Mouse (Mus musculus): ENCODE data around the gene Gm26992. TPM values are rescaled to one million over a fixed set of nuclear protein-coding genes. Genes with fewer than 3 reads are reported as not detected.
A peak's percentile ranks its signal among the peaks of the same experiment; 100 is the strongest.
"Not testable (repeated sequence)": the region's sequence is repeated elsewhere in the genome, so short reads cannot be mapped to it uniquely, and the experiment has no call there.

Gm26992 gene
- polyA plus RNA-seq, 1 experiment from 2014 or later, result not detected

- H3K27me3 ChIP-seq, result peaks cover 57% of the 10 kb centered on the region
- not testable (repeated sequence) for ATAC-seq; H3K4me1 ChIP-seq (replicated peaks); H3K9ac ChIP-seq (replicated peaks); H3K27ac ChIP-seq; H3K36me3 ChIP-seq; H3K9me3 ChIP-seq
- WGBS, result 55% methylated on average over 12 of the region's 13 CpGs
- peak overlapping the region; percentile 36; the same call in 1 of the 2 replicates for H3K4me3 ChIP-seq (replicated peaks)
- peak overlapping the region; percentile 66; the same call in 1 of the 2 replicates for H3K4me2 ChIP-seq (replicated peaks)
These were observed 26.6 kb downstream of the Gm26992 start for GRCm38 (mm10) chrX:103448429-103448828.

DNA sequence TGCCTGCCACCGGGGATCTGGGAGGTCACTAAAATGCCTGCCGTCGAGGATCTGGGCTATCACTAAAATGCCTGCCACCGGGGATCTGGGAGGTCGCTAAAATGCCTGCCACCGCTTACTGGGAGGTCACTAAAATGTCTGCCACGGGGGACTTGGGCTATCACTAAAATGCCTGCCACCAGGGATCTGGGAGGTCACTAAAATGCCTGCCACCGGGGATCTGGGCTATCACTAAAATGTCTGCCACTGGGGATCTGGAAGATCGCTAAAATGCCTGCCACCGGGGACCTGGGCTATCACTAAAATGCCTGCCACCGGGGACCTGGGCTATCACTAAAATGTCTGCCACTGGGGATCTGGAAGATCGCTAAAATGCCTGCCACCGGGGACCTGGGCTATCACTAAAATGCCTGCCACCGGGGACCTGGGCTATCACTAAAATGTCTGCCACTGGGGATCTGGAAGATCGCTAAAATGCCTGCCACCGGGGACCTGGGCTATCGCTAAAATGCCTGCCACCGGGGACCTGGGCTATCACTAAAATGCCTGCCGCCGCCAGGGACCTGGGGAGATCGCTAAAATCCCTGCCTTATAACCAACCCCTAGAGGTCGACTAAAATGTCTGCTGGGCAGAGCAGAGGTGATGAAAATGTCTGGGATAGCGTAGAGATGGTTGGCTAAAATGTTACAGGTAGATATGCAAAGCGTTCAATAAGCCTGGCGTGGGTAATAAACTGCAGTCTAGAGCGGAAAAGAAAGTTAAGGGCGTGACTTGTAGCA, 27.3 kb downstream of the Gm26992 start:
- H3K27ac ChIP-seq; H3K4me3 ChIP-seq (replicated peaks); H3K9me3 ChIP-seq; ATAC-seq; H3K9ac ChIP-seq (replicated peaks); H3K4me2 ChIP-seq (replicated peaks); H3K4me1 ChIP-seq (replicated peaks); H3K36me3 ChIP-seq: not testable (repeated sequence)
- peaks cover 59% of the 10 kb centered on the region for H3K27me3 ChIP-seq
- 71% methylated on average over 21 of the region's 27 CpGs for WGBS

- peaks cover 35% of the 10 kb centered on the region for H3K27me3 ChIP-seq
- 83% methylated on average over 6 of the region's 6 CpGs for WGBS
- H3K9me3 ChIP-seq, result no peaks in the 10 kb centered on the region
- H3K9ac ChIP-seq (replicated peaks), result no peak overlapping the region
- no peak overlapping the region for H3K4me2 ChIP-seq (replicated peaks)
- no peak overlapping the region for H3K4me3 ChIP-seq (replicated peaks)
- no peak overlapping the region for H3K27ac ChIP-seq
- H3K4me1 ChIP-seq (replicated peaks), result peaks cover 2% of the 10 kb centered on the region; the same call in 1 of the 2 replicates
- no peak for ATAC-seq
- H3K36me3 ChIP-seq, result no peaks in the 10 kb centered on the region
These were observed 31.0 kb downstream of the Gm26992 start for GRCm38 (mm10) chrX:103452815-103453214.

GRCm38 (mm10) chrX:103460056-103460455, 38.2 kb downstream of the Gm26992 start:
- Histone ChIP-seq H3K4me3 (replicated peaks) (no peak overlapping the region), H3K4me1 (replicated peaks) (no peaks in the 10 kb centered on the region), H3K27me3 (no peaks in the 10 kb centered on the region), H3K4me2 (replicated peaks) (no peak overlapping the region), H3K36me3 (no peaks in the 10 kb centered on the region), H3K27ac (no peak overlapping the region), H3K9ac (replicated peaks) (no peak overlapping the region), H3K9me3 (no peaks in the 10 kb centered on the region)
- 72% methylated on average over 5 of the region's 5 CpGs for WGBS
- no peak for ATAC-seq

- no peak for ATAC-seq
- Histone ChIP-seq H3K4me2 (replicated peaks) (no peak overlapping the region), H3K27me3 (no peaks in the 10 kb centered on the region), H3K4me3 (replicated peaks) (no peak overlapping the region), H3K27ac (no peak overlapping the region), H3K9me3 (no peaks in the 10 kb centered on the region), H3K4me1 (replicated peaks) (no peaks in the 10 kb centered on the region), H3K9ac (replicated peaks) (no peak overlapping the region), H3K36me3 (no peaks in the 10 kb centered on the region)
- 75% methylated on average over 2 of the region's 2 CpGs for WGBS
These were observed 47.2 kb downstream of the Gm26992 start for GRCm38 (mm10) chrX:103468998-103469397.

DNA sequence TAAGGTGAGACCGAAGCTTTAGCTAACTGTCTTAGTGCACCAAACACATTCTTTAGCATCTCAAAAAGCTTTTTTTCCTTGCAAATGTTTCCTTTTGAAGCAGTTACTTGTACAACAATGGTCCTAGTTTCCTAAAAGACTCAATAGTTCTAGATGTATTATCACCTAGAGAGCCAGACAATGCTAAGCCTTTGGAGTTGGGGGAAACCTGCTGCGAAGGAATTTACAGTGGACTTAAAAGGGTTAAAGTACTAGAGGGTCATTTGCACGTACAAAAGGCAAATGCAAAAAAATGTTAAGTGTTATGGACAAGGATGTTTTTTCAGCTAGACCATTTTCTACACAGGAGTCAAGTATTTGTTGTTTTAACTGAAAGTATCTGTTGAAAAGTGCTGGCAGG, 50.5 kb downstream of the Gm26992 start:
- Histone ChIP-seq H3K4me3 (replicated peaks) (no peak overlapping the region), H3K36me3 (no peaks in the 10 kb centered on the region), H3K27ac (no peak overlapping the region), H3K9me3 (no peaks in the 10 kb centered on the region), H3K4me2 (replicated peaks) (no peak overlapping the region), H3K4me1 (replicated peaks) (no peaks in the 10 kb centered on the region), H3K27me3 (no peaks in the 10 kb centered on the region), H3K9ac (replicated peaks) (no peak overlapping the region)
- no peak for ATAC-seq
- 85% methylated on average over 3 of the region's 3 CpGs for WGBS

DNA sequence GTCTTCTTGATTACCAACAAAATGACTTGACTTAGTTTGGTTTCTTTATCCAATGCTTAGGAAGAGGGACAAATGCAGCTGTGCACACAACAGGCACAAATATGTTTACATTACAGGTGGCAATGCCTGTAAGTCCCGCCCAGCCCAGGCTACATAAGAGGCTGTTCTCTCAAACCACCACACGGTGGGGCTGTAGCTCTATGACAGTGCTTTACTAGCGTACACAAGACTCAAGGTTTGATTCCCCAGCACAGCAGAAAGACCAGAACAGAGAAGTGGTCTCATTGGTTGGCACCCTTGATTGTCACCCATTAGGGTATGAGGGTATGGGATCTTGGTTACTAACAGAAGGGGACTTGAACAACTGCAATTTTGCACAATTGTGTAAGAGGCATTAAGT, 55.7 kb downstream of the Gm26992 start:
- ATAC-seq, result peak; percentile 62
- Histone ChIP-seq H3K9ac (replicated peaks) (no peak overlapping the region), H3K9me3 (no peaks in the 10 kb centered on the region), H3K4me1 (replicated peaks) (no peaks in the 10 kb centered on the region), H3K4me3 (replicated peaks) (no peak overlapping the region), H3K36me3 (no peaks in the 10 kb centered on the region), H3K27ac (no peak overlapping the region), H3K27me3 (no peaks in the 10 kb centered on the region), H3K4me2 (replicated peaks) (no peak overlapping the region; the same call in 1 of the 2 replicates)
- 13% methylated on average over 3 of the region's 3 CpGs for WGBS

DNA sequence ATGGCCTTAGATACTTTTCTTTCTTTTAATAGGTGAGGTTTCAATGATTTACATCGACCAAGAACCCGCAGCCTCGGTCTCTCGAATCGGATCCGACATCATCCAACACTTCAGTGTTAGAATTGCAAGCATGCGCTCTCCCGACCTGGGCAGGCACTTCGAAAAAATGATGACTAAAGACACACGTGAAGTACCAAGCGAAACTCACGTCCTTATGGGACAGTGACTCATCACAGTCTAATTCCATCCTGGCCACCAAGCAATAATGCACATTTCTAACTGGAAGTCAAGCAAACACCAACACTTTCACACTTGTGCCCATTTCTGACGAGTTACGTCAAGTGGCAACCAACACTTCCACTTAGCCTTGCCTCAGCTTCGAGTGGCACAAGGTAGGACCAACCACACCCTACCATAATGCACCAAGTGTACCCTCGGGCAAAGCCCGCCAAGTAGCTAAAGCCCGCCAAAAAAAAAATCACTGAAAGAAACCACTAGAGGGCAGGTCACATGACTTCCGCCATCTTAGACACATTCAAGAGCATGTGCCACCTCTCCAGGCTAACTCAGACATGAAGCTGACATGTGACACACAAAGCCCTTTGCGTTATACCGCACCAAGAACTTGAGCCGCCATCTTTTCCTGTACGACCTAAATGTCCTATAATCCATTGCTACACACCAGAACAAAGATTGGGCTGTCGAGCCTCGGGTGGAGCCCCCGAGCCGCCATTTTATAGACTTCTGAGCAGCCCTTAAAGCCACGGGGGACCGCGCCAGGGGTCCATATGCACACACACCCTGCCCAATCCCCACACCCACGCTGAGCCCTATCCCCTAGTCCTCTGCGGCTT, 59.7 kb downstream of the Gm26992 start:
- Histone ChIP-seq H3K4me1 (replicated peaks) (no peaks in the 10 kb centered on the region), H3K27me3 (no peaks in the 10 kb centered on the region), H3K9me3 (no peaks in the 10 kb centered on the region), H3K4me3 (replicated peaks) (peak overlapping the region; percentile 47), H3K4me2 (replicated peaks) (peak overlapping the region; percentile 44), H3K36me3 (no peaks in the 10 kb centered on the region), H3K27ac (peak overlapping the region; percentile 78), H3K9ac (replicated peaks) (peak overlapping the region; percentile 56)
- 65% methylated on average over 32 of the region's 32 CpGs for WGBS
- ATAC-seq, result peak; percentile 86

- Histone ChIP-seq H3K9ac (replicated peaks) (peak overlapping the region; percentile 56), H3K27me3 (no peaks in the 10 kb centered on the region), H3K27ac (peak overlapping the region; percentile 78), H3K4me1 (replicated peaks) (no peaks in the 10 kb centered on the region), H3K9me3 (no peaks in the 10 kb centered on the region), H3K4me3 (replicated peaks) (peak overlapping the region; percentile 47), H3K4me2 (replicated peaks) (peak overlapping the region; percentile 44), H3K36me3 (no peaks in the 10 kb centered on the region)
- 56% methylated on average over 24 of the region's 24 CpGs for WGBS
- no peak; the same call in 1 of the 2 replicates for ATAC-seq
These were observed 60.3 kb downstream of the Gm26992 start for GRCm38 (mm10) chrX:103482097-103482451.

- no peak for ATAC-seq
- Histone ChIP-seq H3K9ac (replicated peaks) (no peak overlapping the region), H3K4me1 (replicated peaks) (no peaks in the 10 kb centered on the region), H3K36me3 (no peaks in the 10 kb centered on the region), H3K27me3 (no peaks in the 10 kb centered on the region), H3K27ac (no peak overlapping the region), H3K4me2 (replicated peaks) (peak overlapping the region; percentile 38), H3K4me3 (replicated peaks) (peak overlapping the region; percentile 47), H3K9me3 (no peaks in the 10 kb centered on the region)
- 59% methylated on average over 17 of the region's 17 CpGs for WGBS
These were observed 61.2 kb downstream of the Gm26992 start for GRCm38 (mm10) chrX:103483047-103483446.

DNA sequence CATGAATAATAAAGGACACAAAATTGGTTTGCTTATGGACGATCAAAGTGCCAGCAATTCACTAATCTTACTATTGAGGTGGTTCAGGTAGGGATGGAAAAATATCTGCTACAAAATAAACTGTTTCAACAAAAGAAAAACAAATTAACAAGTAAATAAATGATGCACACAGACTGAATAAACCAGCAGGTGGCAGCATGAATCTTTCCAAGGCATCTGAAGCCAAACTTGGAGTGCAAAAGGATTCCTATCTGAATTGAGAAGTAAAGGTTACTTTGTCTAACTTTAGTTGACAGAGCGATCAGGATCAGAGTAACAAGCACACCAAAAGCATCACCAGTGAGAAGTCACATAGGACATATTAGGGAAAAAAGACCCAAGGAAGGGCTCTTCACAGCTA, 62.2 kb downstream of the Gm26992 start:
- Histone ChIP-seq H3K36me3 (no peaks in the 10 kb centered on the region), H3K4me2 (replicated peaks) (peak overlapping the region; percentile 38), H3K4me3 (replicated peaks) (no peak overlapping the region), H3K4me1 (replicated peaks) (no peaks in the 10 kb centered on the region), H3K9me3 (no peaks in the 10 kb centered on the region), H3K9ac (replicated peaks) (no peak overlapping the region), H3K27ac (no peak overlapping the region), H3K27me3 (no peaks in the 10 kb centered on the region)
- WGBS, result 22% methylated on average over 2 of the region's 2 CpGs
- ATAC-seq, result 0 out of 2 replicates have a peak, but pooled peaks have one; percentile 27

DNA sequence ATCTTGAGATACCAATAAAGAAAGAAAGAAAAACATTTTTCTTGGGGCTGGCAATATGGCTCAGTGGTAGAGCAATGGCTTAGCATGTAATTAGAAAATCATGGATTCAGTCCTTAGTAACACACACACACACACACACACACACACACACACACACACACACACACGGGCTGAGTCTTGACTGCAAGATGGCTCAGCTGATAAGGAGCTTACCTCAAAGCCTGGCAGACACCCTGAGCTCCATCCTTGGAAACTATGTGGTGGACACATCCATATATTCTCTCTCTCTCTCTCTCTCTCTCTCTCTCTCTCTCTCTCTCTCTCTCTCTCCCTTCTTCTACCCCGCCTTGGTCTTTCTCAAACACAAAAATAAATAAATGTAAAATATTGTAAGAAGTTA, 69.0 kb downstream of the Gm26992 start:
- H3K27ac ChIP-seq, result no peak overlapping the region
- no peaks in the 10 kb centered on the region for H3K36me3 ChIP-seq
- ATAC-seq, result no peak
- no peaks in the 10 kb centered on the region for H3K27me3 ChIP-seq
- no peak overlapping the region for H3K4me2 ChIP-seq (replicated peaks)
- H3K9me3 ChIP-seq, result no peaks in the 10 kb centered on the region
- no peak overlapping the region for H3K4me3 ChIP-seq (replicated peaks)
- no peak overlapping the region for H3K9ac ChIP-seq (replicated peaks)
- H3K4me1 ChIP-seq (replicated peaks), result peaks cover 21% of the 10 kb centered on the region
- WGBS, result 79% methylated on average over 2 of the region's 2 CpGs

Measured in midbrain, embryonic 13.5 days (tissue).